ENCODE assay signal across 10 mouse cellular contexts in genomic region chr9:78005481-78005880, GRCm38 (mm10). TPM values are rescaled to one million over a fixed set of nuclear protein-coding genes. Genes with fewer than 3 reads are reported as not detected.
DNase-seq lines count a peak whose midpoint lies in the region; ATAC-seq and TF ChIP-seq lines count a peak whose summit lies in the region.
"Had no signal": no experiment of that assay in that cellular context is flagged by ENCODE, and none has a peak within 500 bp of the region (broad histone marks: within the 10 kb centered on the region; RNA-seq: fewer than 3 reads in every experiment).

No protein-coding gene starts in this region.

- H3K27me3 ChIP-seq in kidney, adult 2 months (replicated peaks; ENCODE audit: control insufficient read depth, insufficient read depth, low read length) = no peaks in the 10 kb centered on the region
- H3K27me3 ChIP-seq in kidney, embryonic 15.5 days = no peaks in the 10 kb centered on the region
- no peaks in the 10 kb centered on the region for H3K27me3 ChIP-seq in embryonic facial prominence, embryonic 10.5 days (replicated peaks; ENCODE audit: low read depth, poor library complexity, severe bottlenecking)
- no peaks in the 10 kb centered on the region for H3K27me3 ChIP-seq in heart, embryonic 11.5 days (ENCODE audit: control insufficient read depth, insufficient read depth, low read length)
- H3K27me3 ChIP-seq: embryonic facial prominence, embryonic 15.5 days; stomach, embryonic 15.5 days had no signal

- no peak overlapping the region for H3K9ac ChIP-seq in kidney, embryonic 15.5 days
- no peak overlapping the region for H3K9ac ChIP-seq in ES-E14 (ENCODE audit: insufficient read depth, low read depth, low read length, poor library complexity, severe bottlenecking)
- H3K9ac ChIP-seq in heart, embryonic 11.5 days (ENCODE audit: low read depth, low read length) = no peak overlapping the region
- H3K9ac ChIP-seq: embryonic facial prominence, embryonic 15.5 days; stomach, embryonic 15.5 days had no signal

- no peak for TF ChIP-seq POLR2A in kidney, adult 2 months (IDR thresholded peaks at IDR 0.05; ENCODE audit: low read depth, low read length)

- peak; percentile 20 for DNase-seq in kidney, adult 2 months
- peak; percentile 40 for DNase-seq in ES-E14 (ENCODE audit: low read depth, low spot score)
- DNase-seq in embryonic facial prominence, embryonic 10.5 days (ENCODE audit: low spot score) = peak; percentile 36
- peak; percentile 12 for DNase-seq in mesoderm, embryonic 11.5 days (ENCODE audit: low read depth, low spot score)
- DNase-seq in left cerebral cortex, postnatal 10 days (ENCODE audit: extremely low spot score in 1 of 2, low spot score in 2 of 2) = no peak
- no peak for DNase-seq in heart, postnatal 25 days (ENCODE audit: low spot score)

- TF ChIP-seq CTCF in kidney, adult 2 months (conservative IDR thresholded peaks at IDR 0.05; ENCODE audit: insufficient read depth, insufficient read length, low read depth, low read length) = peak; percentile 59

- in situ Hi-C loops in ES-E14 (cut with MboI; ENCODE audit: low sequenced_read_pairs in 2 of 2, unreplicated experiment in 2 of 2) = no loop called here

- no peak overlapping the region for H3K4me3 ChIP-seq in kidney, adult 2 months (ENCODE audit: insufficient read depth, low read depth, low read length)
- no peak overlapping the region for H3K4me3 ChIP-seq in kidney, embryonic 15.5 days (replicated peaks)
- H3K4me3 ChIP-seq in ES-E14 (ENCODE audit: insufficient read depth in 1 of 2, low read depth in 1 of 2, low read length in 2 of 2, poor library complexity in 1 of 2, severe bottlenecking in 1 of 2) = no peak overlapping the region
- H3K4me3 ChIP-seq in embryonic facial prominence, embryonic 10.5 days = no peak overlapping the region
- H3K4me3 ChIP-seq in heart, embryonic 11.5 days (ENCODE audit: low read depth, low read length) = no peak overlapping the region
- H3K4me3 ChIP-seq: embryonic facial prominence, embryonic 15.5 days; stomach, embryonic 15.5 days had no signal

- intact Hi-C loops in left cerebral cortex, postnatal 10 days (cut with DNase I) = loop anchor here (5.0 kb wide), 1 partner anchor 88 kb away; the partner anchor contains the start of gene Elovl5
- intact Hi-C loops in heart, postnatal 25 days (cut with DNase I) = no loop called here

- WGBS in kidney, adult 2 months = 60% methylated on average over 3 of the region's 3 CpGs
- 59% methylated on average over 3 of the region's 3 CpGs for WGBS in kidney, embryonic 15.5 days
- 56% methylated on average over 3 of the region's 3 CpGs for WGBS in embryonic facial prominence, embryonic 10.5 days
- 59% methylated on average over 3 of the region's 3 CpGs for WGBS in heart, embryonic 11.5 days (ENCODE audit: insufficient replicate concordance)

- H3K4me1 ChIP-seq in kidney, adult 2 months (ENCODE audit: control insufficient read depth, insufficient read depth, low read length) = peaks cover 5% of the 10 kb centered on the region; the same call in 1 of the 2 replicates
- peaks cover 8% of the 10 kb centered on the region for H3K4me1 ChIP-seq in kidney, embryonic 15.5 days
- H3K4me1 ChIP-seq in ES-E14 (ENCODE audit: control insufficient read depth in 2 of 2, insufficient read depth in 2 of 2, low read length in 2 of 2, poor library complexity in 1 of 2) = no peaks in the 10 kb centered on the region
- no peaks in the 10 kb centered on the region; the same call in 1 of the 2 replicates for H3K4me1 ChIP-seq in embryonic facial prominence, embryonic 10.5 days
- H3K4me1 ChIP-seq in heart, embryonic 11.5 days (ENCODE audit: control insufficient read depth, insufficient read depth, low read length) = peaks cover 6% of the 10 kb centered on the region; the same call in 1 of the 2 replicates
- H3K4me1 ChIP-seq: stomach, embryonic 15.5 days had no signal

- no peaks in the 10 kb centered on the region for H3K9me3 ChIP-seq in kidney, embryonic 15.5 days (replicated peaks)
- no peaks in the 10 kb centered on the region for H3K9me3 ChIP-seq in ES-E14 (ENCODE audit: control insufficient read depth, insufficient read depth, low read depth, low read length)
- H3K9me3 ChIP-seq in embryonic facial prominence, embryonic 10.5 days = no peaks in the 10 kb centered on the region
- H3K9me3 ChIP-seq in heart, embryonic 11.5 days (replicated peaks; ENCODE audit: control insufficient read depth, low read length) = no peaks in the 10 kb centered on the region
- H3K9me3 ChIP-seq: embryonic facial prominence, embryonic 15.5 days; stomach, embryonic 15.5 days had no signal

- H3K36me3 ChIP-seq in kidney, adult 2 months (ENCODE audit: control insufficient read depth, insufficient read depth, low read length) = no peaks in the 10 kb centered on the region
- H3K36me3 ChIP-seq in kidney, embryonic 15.5 days = no peaks in the 10 kb centered on the region
- H3K36me3 ChIP-seq in ES-E14 (ENCODE audit: control insufficient read depth, insufficient read depth, low read length, poor library complexity, severe bottlenecking) = no peaks in the 10 kb centered on the region
- no peaks in the 10 kb centered on the region for H3K36me3 ChIP-seq in embryonic facial prominence, embryonic 10.5 days (replicated peaks)
- H3K36me3 ChIP-seq in heart, embryonic 11.5 days (ENCODE audit: control insufficient read depth, insufficient read depth, low read length) = no peaks in the 10 kb centered on the region
- H3K36me3 ChIP-seq: embryonic facial prominence, embryonic 15.5 days; stomach, embryonic 15.5 days had no signal

- no peak overlapping the region for H3K27ac ChIP-seq in kidney, adult 2 months (ENCODE audit: insufficient read depth, low read depth, low read length)
- no peak overlapping the region for H3K27ac ChIP-seq in kidney, embryonic 15.5 days
- H3K27ac ChIP-seq in ES-E14 (ENCODE audit: insufficient read depth, low read depth, low read length, poor library complexity, severe bottlenecking) = no peak overlapping the region
- H3K27ac ChIP-seq in embryonic facial prominence, embryonic 10.5 days (replicated peaks) = no peak overlapping the region
- no peak overlapping the region for H3K27ac ChIP-seq in heart, embryonic 11.5 days (ENCODE audit: low read depth, low read length)
- H3K27ac ChIP-seq: embryonic facial prominence, embryonic 15.5 days; stomach, embryonic 15.5 days had no signal

- no peak for ATAC-seq in kidney, embryonic 15.5 days (replicated peaks; ENCODE audit: low FRiP score)
- ATAC-seq in heart, embryonic 11.5 days (replicated peaks; ENCODE audit: insufficient number of reproducible peaks, low FRiP score, low TSS enrichment) = no peak

- no peak overlapping the region for H3K4me2 ChIP-seq in kidney, embryonic 15.5 days
- no peak overlapping the region for H3K4me2 ChIP-seq in heart, embryonic 11.5 days
- H3K4me2 ChIP-seq: embryonic facial prominence, embryonic 15.5 days; stomach, embryonic 15.5 days had no signal

TF ChIP-seq in ES-E14, 5 proteins besides CTCF, POLR2A, EP300 and RAD21:
- TF ChIP-seq CHD2 (IDR thresholded peaks at IDR 0.05; ENCODE audit: low read depth, low read length) = no peak
- peak; percentile 30; the same call in 1 of the 2 replicates for TF ChIP-seq ZC3H11A (IDR thresholded peaks at IDR 0.05; ENCODE audit: borderline replicate concordance, low read depth, low read length)

RNA-seq across cellular contexts. Expression of gene Gcm1, which starts 46.2 kb away (rescaled TPM):
- 3.1 and 3.5 TPM in 2 replicates for polyA plus RNA-seq in kidney, adult 2 months (2012; rRNA removed)
- 0.55 and 1.2 TPM in 2 replicates for polyA plus RNA-seq in kidney, embryonic 15.5 days (2015; fragmentation: Nextera tagmentation; extraction: Ambion mirVana)
- total RNA-seq in ES-E14 (2012; rRNA removed) = 0.48 and 1.4 TPM in 2 replicates
- 0.09 TPM in 1 of 2 replicates, not detected in the other for polyA plus RNA-seq in embryonic facial prominence, embryonic 10.5 days (2016; fragmentation: Nextera tagmentation; extraction: Ambion mirVana)
- not detected for total RNA-seq in left cerebral cortex, postnatal 10 days (2021)
- not detected for total RNA-seq in heart, postnatal 25 days (2021)
- polyA plus RNA-seq in heart, embryonic 11.5 days (2014; fragmentation: Nextera tagmentation; extraction: Ambion mirVana) = not detected in 2 replicates
- polyA plus RNA-seq: embryonic facial prominence, embryonic 15.5 days; stomach, embryonic 15.5 days had no signal

Comparison
In these comparisons a context has a peak if more than half of its experiments do, and no peak if none do; other contexts are left out.
1. DNase-seq: peak in kidney, adult 2 months (single experiment), ES-E14 (single experiment), embryonic facial prominence, embryonic 10.5 days (single experiment) and mesoderm, embryonic 11.5 days (single experiment); none in left cerebral cortex, postnatal 10 days (0 of 2) and heart, postnatal 25 days (single experiment).